Mouse (Mus musculus) forebrain, embryonic 10.5 days (tissue): ENCODE data around the gene Thegl. TPM values are rescaled to one million over a fixed set of nuclear protein-coding genes. Genes with fewer than 3 reads are reported as not detected.
A peak's percentile ranks its signal among the peaks of the same experiment; 100 is the strongest.
"Not testable (repeated sequence)": the region's sequence is repeated elsewhere in the genome, so short reads cannot be mapped to it uniquely, and the experiment has no call there.

ENCODE experiments used
- DNase-seq: peaks from one replicate; pipeline ENCODE4 v3.0.0-alpha.2; 2017; ENCODE audit warnings: low spot score; ENCODE audit errors: extremely low spot score
- H3K27ac ChIP-seq: fragments of 300-500 bp; sonication (generic); 2 replicates; pipeline ENCODE4 v1.5.1; 2016; ENCODE audit warnings: mild to moderate bottlenecking
- H3K27me3 ChIP-seq: fragments of 300-500 bp; sonication (generic); 2 replicates; pipeline ENCODE4 v1.6.1; 2016; ENCODE audit warnings: mild to moderate bottlenecking; ENCODE audit not compliant: poor library complexity, severe bottlenecking
- H3K36me3 ChIP-seq: fragments of 300-500 bp; sonication (generic); replicated peaks from 2 replicates; pipeline ENCODE4 v1.6.1; 2016; ENCODE audit warnings: mild to moderate bottlenecking, moderate library complexity
- H3K4me1 ChIP-seq: fragments of 300-500 bp; sonication (generic); 2 replicates; pipeline ENCODE4 v1.6.1; 2016
- H3K4me3 ChIP-seq: fragments of 300-500 bp; sonication (generic); 2 replicates; pipeline ENCODE4 v1.5.1; 2016; ENCODE audit warnings: mild to moderate bottlenecking, moderate library complexity
- H3K9me3 ChIP-seq: fragments of 300-500 bp; sonication (generic); 2 replicates; pipeline ENCODE4 v1.6.1; 2016; ENCODE audit warnings: mild to moderate bottlenecking, moderate library complexity
- WGBS: fragments of 180-500 bp; shearing (Covaris S2); methylation state at CpG from one replicate; pipeline ENCODE4 v1.1.7; 2016; 5-methylcytosine and 5-hydroxymethylcytosine counted together
- polyA plus RNA-seq: library from polyadenylated mRNA; unstranded; fragments of >200 nt; fragmentation: Nextera tagmentation; extraction: Ambion mirVana; gene quantifications from 2 replicates; pipeline ENCODE4 v1.2.1, GENCODE M21; 2016

Gene Thegl
- polyA plus RNA-seq, 1 experiment from 2014 or later: 0.26 TPM

GRCm38 (mm10) chr5:77004051-77004821, 11.6 kb upstream of the Thegl start, which contains the start of gene Arl9:
Gene Arl9 (plus strand): TSS chr5:77004055.
- WGBS: 93% methylated on average over 6 of the region's 6 CpGs
- no peak within 1 kb of the TSS for H3K4me3 ChIP-seq

DNA sequence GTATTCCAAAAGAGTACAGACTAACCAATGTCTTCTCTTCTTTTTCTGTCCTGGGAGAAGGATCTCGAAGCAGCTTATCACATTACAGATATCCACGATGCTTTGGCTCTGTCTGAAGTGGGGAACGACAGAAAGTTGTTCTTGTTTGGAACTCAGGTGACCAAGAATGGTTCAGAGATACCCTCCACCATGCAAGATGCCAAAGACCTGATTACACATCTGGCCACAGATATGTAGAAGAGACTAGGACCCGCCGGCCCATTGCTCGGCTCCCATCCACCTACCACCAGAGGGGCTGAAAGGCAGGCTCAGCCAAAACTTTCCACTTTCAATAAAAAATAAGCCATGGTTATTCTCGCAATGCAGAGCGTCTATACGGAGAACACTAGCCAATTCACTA, 5.5 kb upstream of the Thegl start:
- H3K27ac ChIP-seq: no peak overlapping the region
- no peak for DNase-seq
- H3K4me3 ChIP-seq: no peak overlapping the region
- H3K27me3 ChIP-seq: peaks cover 6% of the 10 kb centered on the region; the same call in 1 of the 2 replicates
- H3K9me3 ChIP-seq: no peaks in the 10 kb centered on the region
- WGBS: 92% methylated on average over 9 of the region's 9 CpGs
- no peaks in the 10 kb centered on the region for H3K36me3 ChIP-seq
- no peaks in the 10 kb centered on the region for H3K4me1 ChIP-seq

More at GRCm38 (mm10) chr5:77004051-77004821, 11.6 kb upstream of the Thegl start, which contains the start of gene Arl9:
- no peak for DNase-seq
- no peaks in the 10 kb centered on the region for H3K4me1 ChIP-seq
- H3K27me3 ChIP-seq: no peaks in the 10 kb centered on the region
- peaks cover 3% of the 10 kb centered on the region; the same call in 1 of the 2 replicates for H3K9me3 ChIP-seq
- no peak within 1 kb of the TSS for H3K27ac ChIP-seq
- peaks cover 24% of the 10 kb centered on the region for H3K36me3 ChIP-seq

DNA sequence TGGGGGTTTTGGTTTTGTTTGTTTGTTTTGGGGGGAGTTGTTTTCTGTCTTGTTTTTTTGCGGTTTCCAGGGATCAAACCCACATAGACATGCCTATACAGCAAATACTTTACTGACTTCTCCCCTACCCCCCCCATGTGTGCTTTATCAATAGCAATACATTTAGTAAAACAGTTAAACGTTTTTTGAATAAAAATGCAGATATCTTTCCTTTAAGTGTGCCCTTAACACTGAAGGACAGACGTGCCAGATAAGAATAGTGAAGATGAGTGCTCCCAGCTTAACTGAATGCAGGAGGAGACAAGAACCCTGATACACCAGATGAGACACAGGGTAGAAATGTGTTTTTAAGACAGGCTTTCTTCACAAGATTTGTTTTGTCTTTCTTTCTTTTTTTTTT, 4.7 kb upstream of the Thegl start:
- Histone ChIP-seq H3K9me3 (no peaks in the 10 kb centered on the region), H3K27ac (no peak overlapping the region), H3K4me3 (no peak overlapping the region), H3K4me1 (peaks cover 6% of the 10 kb centered on the region), H3K27me3 (peaks cover 11% of the 10 kb centered on the region), H3K36me3 (no peaks in the 10 kb centered on the region)
- DNase-seq: no peak
- 74% methylated on average over 3 of the region's 3 CpGs for WGBS

DNA sequence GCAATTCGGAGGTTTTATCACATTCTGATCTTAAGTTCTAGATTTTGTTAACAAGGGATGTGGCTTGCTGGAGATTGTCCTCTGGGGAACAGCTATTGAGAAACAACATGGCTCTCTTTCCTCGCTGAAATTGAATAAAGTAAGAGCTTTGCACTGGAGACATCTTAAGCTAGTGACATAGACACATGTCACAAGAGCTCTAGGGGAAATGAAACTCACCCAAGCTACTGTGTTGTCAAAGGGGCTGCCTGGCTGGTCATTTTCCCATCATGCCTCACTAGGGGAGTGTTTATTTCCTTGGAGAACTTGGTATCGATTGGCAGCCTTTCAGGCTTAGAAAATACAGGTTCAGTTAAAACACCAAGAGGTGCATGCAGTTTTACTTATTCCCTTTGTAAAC, 2.7 kb upstream of the Thegl start:
- Histone ChIP-seq H3K36me3 (no peaks in the 10 kb centered on the region), H3K9me3 (no peaks in the 10 kb centered on the region), H3K27me3 (peaks cover 29% of the 10 kb centered on the region), H3K4me3 (no peak overlapping the region), H3K27ac (no peak overlapping the region), H3K4me1 (peaks cover 10% of the 10 kb centered on the region)
- 84% methylated on average over 3 of the region's 3 CpGs for whole genome bisulfite sequencing
- DNase-seq: no peak

- no peak for DNase-seq
- Histone ChIP-seq H3K9me3 (no peaks in the 10 kb centered on the region), H3K4me3 (no peak overlapping the region), H3K4me1 (no peaks in the 10 kb centered on the region), H3K27me3 (peaks cover 2% of the 10 kb centered on the region; the same call in 1 of the 2 replicates), H3K27ac (no peak overlapping the region), H3K36me3 (no peaks in the 10 kb centered on the region)
- WGBS: 91% methylated on average over 3 of the region's 3 CpGs
These were observed 12.2 kb downstream of the Thegl start for GRCm38 (mm10) chr5:77028034-77028433.

GRCm38 (mm10) chr5:77029735-77030134, 13.9 kb downstream of the Thegl start:
- Histone ChIP-seq H3K27ac (no peak overlapping the region), H3K9me3 (no peaks in the 10 kb centered on the region), H3K4me1 (no peaks in the 10 kb centered on the region), H3K27me3 (peaks cover 10% of the 10 kb centered on the region; the same call in 1 of the 2 replicates), H3K36me3 (no peaks in the 10 kb centered on the region), H3K4me3 (no peak overlapping the region)
- WGBS: 80% methylated on average over 5 of the region's 5 CpGs
- DNase-seq: peak; percentile 20

DNA sequence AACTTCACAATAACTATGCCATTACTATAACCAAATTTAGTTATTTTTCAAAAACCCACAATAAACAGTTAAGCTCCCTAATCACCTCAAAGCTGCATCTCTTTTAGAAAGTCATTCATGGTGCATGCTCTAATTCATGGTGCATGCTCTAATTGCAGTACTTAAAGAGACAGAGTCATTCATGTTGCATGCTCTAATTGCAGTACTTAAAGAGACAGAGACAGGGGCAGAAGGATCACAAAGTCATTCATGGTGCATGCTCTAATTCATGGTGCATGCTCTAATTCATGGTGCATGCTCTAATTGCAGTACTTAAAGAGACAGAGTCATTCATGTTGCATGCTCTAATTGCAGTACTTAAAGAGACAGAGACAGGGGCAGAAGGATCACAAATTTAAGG, 19.3 kb downstream of the Thegl start:
- H3K4me1 ChIP-seq, H3K27ac ChIP-seq, DNase-seq, H3K36me3 ChIP-seq, H3K9me3 ChIP-seq, H3K4me3 ChIP-seq: not testable (repeated sequence)
- peaks cover 23% of the 10 kb centered on the region for H3K27me3 ChIP-seq

GRCm38 (mm10) chr5:77038451-77038850, 22.6 kb downstream of the Thegl start:
- Histone ChIP-seq H3K4me1 (peaks cover 3% of the 10 kb centered on the region; the same call in 1 of the 2 replicates), H3K4me3 (no peak overlapping the region), H3K36me3 (no peaks in the 10 kb centered on the region), H3K27me3 (peaks cover 18% of the 10 kb centered on the region; the same call in 1 of the 2 replicates), H3K27ac (no peak overlapping the region), H3K9me3 (peaks cover 4% of the 10 kb centered on the region; the same call in 1 of the 2 replicates)
- no peak for DNase-seq
- 92% methylated on average over 10 of the region's 10 CpGs for WGBS

- Histone ChIP-seq H3K27ac (no peak overlapping the region), H3K4me1 (peaks cover 3% of the 10 kb centered on the region; the same call in 1 of the 2 replicates), H3K36me3 (no peaks in the 10 kb centered on the region), H3K4me3 (no peak overlapping the region), H3K27me3 (peaks cover 13% of the 10 kb centered on the region; the same call in 1 of the 2 replicates), H3K9me3 (peaks cover 4% of the 10 kb centered on the region; the same call in 1 of the 2 replicates)
- DNase-seq: no peak
These were observed 23.6 kb downstream of the Thegl start for GRCm38 (mm10) chr5:77039391-77039790.

DNA sequence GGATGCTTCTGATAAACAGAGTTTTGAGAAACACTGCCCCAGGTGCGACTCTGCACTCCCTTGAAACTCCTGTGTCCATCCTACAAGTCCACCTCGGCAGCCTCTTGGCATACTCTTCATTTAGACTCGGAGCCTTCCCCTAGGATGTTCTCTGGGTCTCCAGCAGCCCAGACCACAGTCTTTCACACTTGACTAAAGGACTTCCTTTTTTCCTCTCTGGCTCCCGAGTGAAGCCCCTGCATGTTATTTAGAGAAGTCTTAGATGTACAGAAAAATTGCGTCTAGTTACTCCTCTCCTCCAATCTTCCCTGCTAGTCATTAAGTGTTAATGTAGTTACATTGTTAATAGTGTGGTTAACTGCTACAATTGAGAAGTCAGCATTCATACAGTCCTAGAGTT, 28.5 kb downstream of the Thegl start:
- no peaks in the 10 kb centered on the region for H3K36me3 ChIP-seq
- 82% methylated on average over 5 of the region's 5 CpGs for WGBS
- no peak overlapping the region for H3K4me3 ChIP-seq
- no peaks in the 10 kb centered on the region for H3K9me3 ChIP-seq
- no peak for DNase-seq
- no peak overlapping the region for H3K27ac ChIP-seq
- H3K27me3 ChIP-seq: no peaks in the 10 kb centered on the region
- no peaks in the 10 kb centered on the region for H3K4me1 ChIP-seq

DNA sequence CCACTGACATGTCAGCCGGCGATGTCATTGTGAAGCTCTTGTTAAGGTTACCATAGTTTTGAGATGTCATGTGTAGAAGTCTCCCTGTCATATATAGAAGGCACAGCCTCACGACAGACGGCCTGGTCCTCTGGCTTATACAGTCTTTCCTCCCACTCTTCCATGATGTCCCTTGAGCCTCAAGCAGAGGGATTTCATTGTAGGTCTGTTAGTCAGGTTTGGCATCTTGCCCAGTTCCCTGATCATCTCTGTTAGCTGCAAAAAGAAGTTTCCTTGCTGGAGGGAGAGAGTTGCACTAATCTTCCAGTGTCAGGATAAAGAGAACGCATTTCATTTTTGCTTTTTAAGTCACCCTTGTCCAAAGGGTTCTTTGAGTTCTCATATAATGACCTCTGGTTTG, 36.8 kb downstream of the Thegl start:
- 94% methylated on average over 5 of the region's 5 CpGs for WGBS
- Histone ChIP-seq H3K4me1 (peaks cover 10% of the 10 kb centered on the region), H3K9me3 (no peaks in the 10 kb centered on the region), H3K4me3 (no peak overlapping the region), H3K36me3 (no peaks in the 10 kb centered on the region), H3K27ac (no peak overlapping the region), H3K27me3 (peaks cover 30% of the 10 kb centered on the region)
- no peak for DNase-seq

DNA sequence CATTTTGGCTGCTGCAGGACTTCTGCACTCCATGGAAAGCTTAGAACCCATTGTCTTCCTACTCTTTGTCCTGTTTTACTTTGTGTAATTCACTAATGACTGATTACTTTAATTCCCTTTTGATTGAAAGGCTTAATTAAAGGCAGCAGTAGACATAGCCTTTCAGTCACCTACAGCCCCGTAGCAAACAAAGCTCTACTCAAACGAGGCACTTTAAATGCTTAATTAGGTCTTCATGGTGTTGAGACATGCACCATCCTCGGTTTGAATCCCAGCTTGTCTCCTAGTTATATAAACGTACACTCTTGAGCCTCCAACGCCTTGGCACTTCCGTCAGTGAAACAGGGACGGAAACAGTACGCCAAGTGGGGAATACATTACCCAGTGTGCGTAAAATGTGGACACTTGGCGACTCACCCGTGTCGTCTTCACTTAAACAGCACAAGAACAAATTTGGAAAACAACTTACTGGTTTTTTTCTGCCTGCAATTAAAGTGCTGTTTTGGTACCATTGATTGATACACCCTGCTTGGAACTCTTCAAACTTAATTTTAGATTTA, 41.1 kb downstream of the Thegl start:
- H3K36me3 ChIP-seq: no peaks in the 10 kb centered on the region
- no peak overlapping the region for H3K4me3 ChIP-seq
- no peak overlapping the region for H3K27ac ChIP-seq
- peaks cover 40% of the 10 kb centered on the region for H3K4me1 ChIP-seq
- no peak for DNase-seq
- no peaks in the 10 kb centered on the region for H3K9me3 ChIP-seq
- WGBS: 37% methylated on average over 12 of the region's 12 CpGs
- H3K27me3 ChIP-seq: peaks cover 59% of the 10 kb centered on the region

- Histone ChIP-seq H3K4me1 (peaks cover 40% of the 10 kb centered on the region), H3K27me3 (peaks cover 37% of the 10 kb centered on the region), H3K27ac (0 out of 2 replicates have a peak overlapping the region, but pooled peaks have one; percentile 3), H3K36me3 (no peaks in the 10 kb centered on the region), H3K4me3 (no peak overlapping the region), H3K9me3 (no peaks in the 10 kb centered on the region)
- DNase-seq: no peak
- 26% methylated on average over 10 of the region's 10 CpGs for WGBS
These were observed 44.5 kb downstream of the Thegl start for GRCm38 (mm10) chr5:77060363-77060762.
